Mouse (Mus musculus) myocyte (in vitro differentiated cells): Measurements from ENCODE around the gene Timm10b. TPM values are rescaled to one million over a fixed set of nuclear protein-coding genes. Genes with fewer than 3 reads are reported as not detected.

ENCODE experiments used
- H3K27me3 ChIP-seq: one replicate; pipeline ENCODE4 v1.6.1; 2011; ENCODE audit not compliant: control insufficient read depth, insufficient read depth, insufficient read length
- H3K36me3 ChIP-seq: one replicate; pipeline ENCODE4 v1.6.1; 2011; ENCODE audit not compliant: control insufficient read depth, insufficient read depth
- H3K4me2 ChIP-seq: one replicate; pipeline ENCODE4 v1.6.1; 2011; ENCODE audit warnings: low read depth, control low read depth
- H3K4me3 ChIP-seq: one replicate; pipeline ENCODE4 v1.5.1; 2011; ENCODE audit warnings: mild to moderate bottlenecking, control low read depth, moderate library complexity
- H3K79me2 ChIP-seq: one replicate; pipeline ENCODE4 v1.6.1; 2011; ENCODE audit not compliant: control insufficient read depth, insufficient read depth
- H3ac ChIP-seq: one replicate; pipeline ENCODE4 v1.6.1; 2011; ENCODE audit not compliant: control insufficient read depth, insufficient read length
- CEBPB ChIP-seq: IDR thresholded peaks from 2 replicates; pipeline ENCODE4 v1.6.1; 2011; ENCODE audit warnings: mild to moderate bottlenecking, moderate library complexity; ENCODE audit not compliant: poor library complexity, insufficient read depth, severe bottlenecking
- E2F4 ChIP-seq: IDR thresholded peaks from one replicate; pipeline ENCODE4 v1.6.1; 2011; ENCODE audit warnings: mild to moderate bottlenecking, control low read depth, moderate library complexity; ENCODE audit not compliant: insufficient read depth
- MAX ChIP-seq: IDR thresholded peaks from one replicate; pipeline ENCODE4 v1.6.1; 2011; ENCODE audit warnings: low read depth, mild to moderate bottlenecking, control low read depth
- MYOD1 ChIP-seq, 3 experiments: IDR thresholded peaks; one replicate each; pipeline ENCODE4 v1.6.1; 2011; ENCODE audit warnings: control low read depth in 2 of 3, low read depth in 2 of 3, mild to moderate bottlenecking in 2 of 3, moderate library complexity in 1 of 3; ENCODE audit not compliant: insufficient read length in 2 of 3, control insufficient read depth in 1 of 3
- MYOG ChIP-seq, 3 experiments: IDR thresholded peaks; one replicate each; pipeline ENCODE4 v1.6.1; 2011; ENCODE audit warnings: control low read depth in 2 of 3, low read depth in 2 of 3, mild to moderate bottlenecking in 2 of 3; ENCODE audit not compliant: insufficient read length in 2 of 3, control insufficient read depth in 1 of 3, insufficient read depth in 1 of 3
- POLR2A ChIP-seq: IDR thresholded peaks from one replicate; pipeline ENCODE4 v1.6.1; 2011; ENCODE audit warnings: low read depth, mild to moderate bottlenecking, control low read depth, moderate library complexity; ENCODE audit not compliant: insufficient read length
- POLR2AphosphoS2 ChIP-seq: IDR thresholded peaks from one replicate; pipeline ENCODE4 v1.6.1; 2011; ENCODE audit warnings: low read depth, control low read depth; ENCODE audit not compliant: insufficient read length
- REST ChIP-seq: IDR thresholded peaks from one replicate; pipeline ENCODE4 v1.6.1; 2011; ENCODE audit warnings: mild to moderate bottlenecking, control low read depth, moderate library complexity; ENCODE audit not compliant: insufficient read depth, insufficient read length
- SRF ChIP-seq: IDR thresholded peaks from one replicate; pipeline ENCODE4 v1.6.1; 2011; ENCODE audit warnings: low read depth; ENCODE audit not compliant: control insufficient read depth, insufficient read length
- TCF12 ChIP-seq: IDR thresholded peaks from one replicate; pipeline ENCODE4 v1.6.1; 2011; ENCODE audit warnings: mild to moderate bottlenecking, control low read depth; ENCODE audit not compliant: poor library complexity, insufficient read depth, severe bottlenecking
- TCF3 ChIP-seq: IDR thresholded peaks from one replicate; pipeline ENCODE4 v1.6.1; 2011; ENCODE audit warnings: low read depth, control low read depth; ENCODE audit not compliant: insufficient read length
- USF1 ChIP-seq: IDR thresholded peaks from one replicate; pipeline ENCODE4 v1.6.1; 2011; ENCODE audit warnings: low read depth, mild to moderate bottlenecking, control low read depth, moderate library complexity
- polyA plus RNA-seq: library from polyadenylated mRNA; unstranded; fragments of >200 nt; fragmentation: generic; extraction: Trizol; gene quantifications from one replicate; pipeline ENCODE4 v1.2.1, GENCODE M21; 2012; ENCODE audit warnings: missing spikeins

Timm10b gene
- polyA plus RNA-seq: 154 TPM

- Histone ChIP-seq H3K4me3 (peak within 1 kb of the TSS; percentile 96), H3K79me2 (peaks cover 25% of the 10 kb centered on the region), H3ac (peak within 1 kb of the TSS; percentile 75), H3K36me3 (peaks cover 16% of the 10 kb centered on the region), H3K27me3 (no peaks in the 10 kb centered on the region), H3K4me2 (peak within 1 kb of the TSS; percentile 96)
- TF ChIP-seq MAX (no peak), TCF12 (no peak), E2F4 (no peak), REST (no peak), POLR2AphosphoS2 (no peak), MYOD1 (IDR thresholded peaks at IDR 0.05; ENCODE audit: control insufficient read depth in 1 of 3, insufficient read length in 2 of 3, low read depth in 2 of 3) (no peak), CEBPB (no peak), USF1 (no peak), MYOG (IDR thresholded peaks at IDR 0.05; ENCODE audit: control insufficient read depth in 1 of 3, insufficient read depth in 1 of 3, insufficient read length in 2 of 3, low read depth in 2 of 3) (no peak), POLR2A (no peak), SRF (no peak), TCF3 (no peak)
Observed at GRCm38 (mm10) chr7:105639756-105640155, at the start of gene Timm10b. TSS of gene Timm10b (plus strand) at chr7:105640056.

- Histone ChIP-seq H3K79me2 (no peaks in the 10 kb centered on the region), H3ac (no peak overlapping the region), H3K36me3 (no peaks in the 10 kb centered on the region), H3K4me2 (no peak overlapping the region), H3K4me3 (no peak overlapping the region), H3K27me3 (no peaks in the 10 kb centered on the region)
- TF ChIP-seq TCF12: no peak
- no peak for TF ChIP-seq POLR2AphosphoS2
- TF ChIP-seq CEBPB: no peak
- TF ChIP-seq TCF3: no peak
- no peak for TF ChIP-seq USF1
- TF ChIP-seq MYOG (IDR thresholded peaks at IDR 0.05; ENCODE audit: control insufficient read depth in 1 of 3, insufficient read depth in 1 of 3, insufficient read length in 2 of 3, low read depth in 2 of 3): no peak
- no peak for TF ChIP-seq MYOD1 (IDR thresholded peaks at IDR 0.05; ENCODE audit: control insufficient read depth in 1 of 3, insufficient read length in 2 of 3, low read depth in 2 of 3)
- no peak for TF ChIP-seq SRF
- no peak for TF ChIP-seq MAX
- no peak for TF ChIP-seq REST
- no peak for TF ChIP-seq POLR2A
- no peak for TF ChIP-seq E2F4
Observed at GRCm38 (mm10) chr7:105590097-105590496, 49.8 kb upstream of the Timm10b start.

GRCm38 (mm10) chr7:105602860-105603623 is 36.8 kb upstream of the Timm10b start:
- Histone ChIP-seq H3ac (no peak overlapping the region), H3K27me3 (no peaks in the 10 kb centered on the region), H3K79me2 (no peaks in the 10 kb centered on the region), H3K36me3 (no peaks in the 10 kb centered on the region), H3K4me3 (no peak overlapping the region), H3K4me2 (no peak overlapping the region)
- no peak for TF ChIP-seq TCF12
- no peak for TF ChIP-seq MYOD1 (IDR thresholded peaks at IDR 0.05; ENCODE audit: control insufficient read depth in 1 of 3, insufficient read length in 2 of 3, low read depth in 2 of 3)
- TF ChIP-seq MYOG (IDR thresholded peaks at IDR 0.05; ENCODE audit: control insufficient read depth in 1 of 3, insufficient read depth in 1 of 3, insufficient read length in 2 of 3, low read depth in 2 of 3): no peak
- no peak for TF ChIP-seq SRF
- TF ChIP-seq TCF3: no peak
- no peak for TF ChIP-seq CEBPB

- Histone ChIP-seq H3K36me3 (peaks cover 10% of the 10 kb centered on the region), H3K4me3 (no peak overlapping the region), H3ac (no peak overlapping the region), H3K4me2 (no peak overlapping the region), H3K27me3 (no peaks in the 10 kb centered on the region), H3K79me2 (no peaks in the 10 kb centered on the region)
- TF ChIP-seq E2F4 (no peak), MYOD1 (IDR thresholded peaks at IDR 0.05; ENCODE audit: control insufficient read depth in 1 of 3, insufficient read length in 2 of 3, low read depth in 2 of 3) (no peak), TCF3 (no peak), POLR2AphosphoS2 (no peak), USF1 (no peak), MAX (no peak), TCF12 (no peak), SRF (no peak), CEBPB (no peak)
Observed at GRCm38 (mm10) chr7:105608467-105608866, 31.4 kb upstream of the Timm10b start.

- Histone ChIP-seq H3K36me3 (peaks cover 31% of the 10 kb centered on the region), H3ac (no peak overlapping the region), H3K4me3 (no peak overlapping the region), H3K27me3 (no peaks in the 10 kb centered on the region), H3K4me2 (no peak overlapping the region), H3K79me2 (no peaks in the 10 kb centered on the region)
- TF ChIP-seq USF1 (no peak), CEBPB (no peak), MYOD1 (IDR thresholded peaks at IDR 0.05; ENCODE audit: control insufficient read depth in 1 of 3, insufficient read length in 2 of 3, low read depth in 2 of 3) (no peak), MYOG (IDR thresholded peaks at IDR 0.05; ENCODE audit: control insufficient read depth in 1 of 3, insufficient read depth in 1 of 3, insufficient read length in 2 of 3, low read depth in 2 of 3) (no peak), MAX (no peak), TCF3 (no peak), REST (no peak)
Observed at GRCm38 (mm10) chr7:105611767-105612166, 28.1 kb upstream of the Timm10b start.
